Mouse (Mus musculus) retina, embryonic 14.5 days (tissue): ENCODE results near the gene Rexo5.
A peak's percentile ranks its signal among the peaks of the same experiment; 100 is the strongest.

Source experiments
- DNase-seq: peaks from one replicate; pipeline ENCODE4 v3.0.0-alpha.2; 2015; ENCODE audit warnings: low spot score

Gene Rexo5

DNA sequence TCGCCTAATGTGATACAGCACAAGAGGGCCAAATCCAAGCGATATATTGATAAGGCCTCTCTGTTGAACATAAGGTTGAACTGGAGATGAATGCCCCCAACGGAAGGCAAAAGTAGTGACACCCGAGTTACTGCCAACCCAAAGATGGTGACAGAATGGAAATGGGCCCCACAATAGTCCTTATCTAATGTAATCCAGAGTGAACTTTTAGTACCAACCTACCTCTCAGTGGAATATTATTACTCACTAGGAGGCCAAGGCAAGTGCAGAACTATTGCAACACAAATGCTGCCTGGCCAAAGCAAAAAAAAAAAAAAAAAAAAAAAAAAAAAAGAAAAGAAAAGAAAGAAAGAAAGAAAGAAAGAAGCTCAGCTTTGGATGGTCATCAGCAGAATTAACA lies 98.9 kb downstream of the Rexo5 start:
- DNase-seq, result no peak

DNA sequence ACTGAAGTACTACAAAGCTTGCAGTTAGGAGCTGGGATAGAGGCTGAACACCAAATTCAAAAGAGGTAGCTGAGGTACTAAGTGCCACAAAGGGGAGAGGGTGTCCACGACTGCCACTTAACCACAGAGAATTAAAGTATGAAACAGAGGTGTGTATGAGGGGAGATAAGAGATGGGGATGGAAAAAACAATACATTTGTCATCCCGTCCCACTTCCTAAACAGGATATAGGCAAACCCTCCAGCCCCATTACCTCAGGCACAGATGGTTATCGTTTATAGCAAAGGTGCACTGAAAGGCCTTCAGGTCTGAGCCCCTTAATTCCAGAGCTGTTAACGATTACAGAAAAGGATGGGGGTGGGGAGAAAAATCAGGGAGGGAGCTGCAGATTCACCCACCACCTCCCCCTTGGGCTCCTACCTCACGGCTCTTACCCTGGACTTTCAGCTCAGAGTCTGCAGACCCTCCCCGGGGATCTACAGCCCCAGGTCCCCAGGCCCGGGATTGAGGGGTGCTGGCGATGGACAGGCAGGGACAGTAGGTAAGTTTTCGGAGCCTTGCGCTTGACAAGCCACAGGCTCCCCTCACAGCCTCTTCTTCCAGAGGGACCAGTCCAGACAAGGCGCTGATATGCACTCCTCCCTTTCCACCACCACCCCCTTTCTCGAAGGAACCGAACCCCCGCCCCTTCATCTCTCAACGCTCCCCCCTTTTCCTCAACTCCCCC lies 101.2 kb downstream of the Rexo5 start:
- DNase-seq, result no peak

DNA sequence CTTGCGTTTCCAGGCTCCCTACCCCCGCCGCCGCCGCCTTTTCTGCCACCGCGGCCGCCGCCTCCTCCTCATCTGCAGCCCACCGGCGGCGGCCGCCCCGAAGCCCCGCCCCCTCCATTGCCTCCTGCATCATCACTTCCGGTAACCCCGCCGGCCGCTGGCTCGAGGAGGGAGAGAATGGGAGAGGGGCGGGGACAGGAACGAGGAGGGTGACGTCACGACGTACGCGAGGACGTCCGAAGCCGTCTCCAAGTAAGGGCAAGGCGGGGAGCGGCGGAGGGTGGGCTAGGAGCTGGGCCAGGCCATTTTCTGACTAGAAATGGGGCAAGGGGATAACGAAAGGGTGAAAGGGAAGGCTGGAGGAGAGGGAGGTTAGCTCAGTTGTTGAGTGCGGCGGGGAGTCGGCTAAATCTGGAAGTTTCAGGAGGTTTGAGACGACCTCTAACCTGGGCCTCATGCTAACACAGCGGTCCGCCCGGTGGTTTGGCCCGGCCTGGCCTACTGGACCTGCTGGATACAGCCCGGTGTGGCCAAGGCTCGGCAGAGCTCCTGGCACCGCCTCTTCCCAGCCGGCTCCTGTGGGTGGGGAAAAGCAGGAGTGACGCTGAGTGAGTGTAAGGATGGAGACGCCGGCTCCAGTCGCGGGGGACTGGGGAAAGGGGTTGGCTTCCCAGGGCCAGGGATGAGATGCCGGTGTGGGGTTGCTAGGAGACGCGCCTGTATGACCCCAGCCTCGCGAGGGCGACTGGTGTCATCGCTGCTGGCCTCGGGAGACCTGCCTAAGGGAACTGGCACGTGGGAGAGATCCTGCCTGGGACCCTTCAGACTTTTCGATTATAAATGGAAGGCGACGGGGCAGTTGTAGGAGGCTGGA lies 102.1 kb downstream of the Rexo5 start, which contains the start of the genes Lyrm1 and Dcun1d3:
TSS of gene Lyrm1 (plus strand) at position 223 of the 874 bp plus-strand sequence.
TSS of gene Dcun1d3 (minus strand) at position 660 of the 874 bp plus-strand sequence.
- peak; percentile 99 for DNase-seq

DNA sequence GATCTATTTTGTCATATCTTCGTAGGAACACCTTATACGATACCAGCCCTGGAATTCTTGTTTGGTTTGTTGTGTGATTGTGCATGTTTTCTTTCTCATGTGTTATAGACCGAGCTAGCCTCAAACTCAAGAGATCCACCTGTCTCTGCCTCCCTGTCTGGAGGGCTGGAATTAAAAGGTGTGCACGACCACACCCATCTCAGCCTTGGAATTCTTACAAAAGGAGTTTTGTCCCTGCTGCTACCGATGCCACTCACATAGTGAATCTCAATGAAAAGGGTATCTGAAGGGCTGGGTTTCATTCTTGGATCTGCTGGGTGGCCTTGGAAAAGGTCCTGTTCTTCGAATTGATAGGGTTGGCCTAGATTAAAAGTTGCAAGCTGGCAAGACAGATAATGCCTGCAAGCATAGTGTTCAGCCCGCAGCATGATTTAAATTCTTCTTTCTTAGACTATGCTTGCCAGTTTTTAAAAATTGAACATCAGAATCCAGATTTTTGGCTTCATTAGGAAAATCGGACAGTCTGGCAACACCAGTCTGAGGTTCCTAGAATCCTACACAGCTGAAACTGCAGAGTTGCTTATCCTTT lies 103.8 kb downstream of the Rexo5 start:
- no peak for DNase-seq

DNA sequence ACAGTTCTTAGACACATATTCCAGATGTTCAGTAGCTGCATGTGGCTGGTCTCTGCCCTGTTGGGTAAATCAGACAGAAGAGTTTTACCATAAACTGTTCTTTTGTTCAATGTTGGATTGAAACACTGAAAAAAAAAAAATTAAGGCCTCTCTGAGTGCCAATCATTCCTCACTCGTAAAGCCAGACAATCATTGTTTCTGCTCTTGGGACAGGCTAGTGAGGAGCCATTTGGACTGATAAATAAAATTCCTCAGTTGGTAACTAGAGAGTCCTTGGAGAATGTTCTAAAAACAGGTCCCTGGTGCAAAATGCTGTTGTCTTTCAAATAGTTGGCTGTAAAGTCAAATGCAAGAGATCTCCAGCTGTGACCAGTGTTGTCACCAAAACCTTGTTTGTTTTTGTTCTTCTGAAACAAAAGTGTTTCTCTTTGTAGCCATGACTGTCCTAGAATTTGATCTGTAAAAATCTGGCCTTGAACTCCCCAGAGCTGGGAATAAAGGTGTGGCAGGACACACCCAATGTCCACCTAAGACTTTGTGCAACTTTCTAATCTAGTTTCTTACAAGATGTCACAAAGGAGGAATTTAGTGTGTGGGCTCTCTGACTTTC lies 104.5 kb downstream of the Rexo5 start:
- DNase-seq, result no peak
